Mouse (Mus musculus) hindbrain, embryonic 11.5 days (tissue): ENCODE data around the gene Cd109. TPM values are rescaled to one million over a fixed set of nuclear protein-coding genes. Genes with fewer than 3 reads are reported as not detected.

Experiments
- ATAC-seq: fragments of 200-750 bp; cut with Nextera tagmentation; 2 replicates; pipeline ENCODE4 v1.8.0; 2017; ENCODE audit warnings: mild to moderate bottlenecking, moderate TSS enrichment, moderate library complexity; ENCODE audit not compliant: low FRiP score
- DNase-seq: peaks from one replicate; pipeline ENCODE4 v3.0.0-alpha.2; 2015; ENCODE audit warnings: low spot score
- H3K27ac ChIP-seq: fragments of 300-500 bp; sonication (generic); 2 replicates; pipeline ENCODE4 v1.5.1; 2014; ENCODE audit warnings: mild to moderate bottlenecking, low read depth, low read length
- H3K27me3 ChIP-seq: fragments of 300-500 bp; sonication (generic); 2 replicates; pipeline ENCODE4 v1.6.1; 2014; ENCODE audit warnings: mild to moderate bottlenecking, low read length, moderate library complexity, mixed read lengths; ENCODE audit not compliant: control insufficient read depth, insufficient read depth
- H3K36me3 ChIP-seq: fragments of 300-500 bp; sonication (generic); 2 replicates; pipeline ENCODE4 v1.6.1; 2014; ENCODE audit warnings: mild to moderate bottlenecking, low read length, moderate library complexity, mixed read lengths; ENCODE audit not compliant: control insufficient read depth, insufficient read depth
- H3K4me1 ChIP-seq: fragments of 300-500 bp; sonication (generic); replicated peaks from 2 replicates; pipeline ENCODE4 v1.6.1; 2014; ENCODE audit warnings: low read length, mixed read lengths; ENCODE audit not compliant: control insufficient read depth, insufficient read depth
- H3K4me2 ChIP-seq: fragments of 300-500 bp; sonication (generic); replicated peaks from 2 replicates; pipeline ENCODE4 v1.6.1; 2014; ENCODE audit warnings: mild to moderate bottlenecking, low read depth, low read length
- H3K4me3 ChIP-seq: fragments of 300-500 bp; sonication (generic); 2 replicates; pipeline ENCODE4 v1.5.1; 2014; ENCODE audit warnings: low read depth, low read length
- H3K9ac ChIP-seq: fragments of 300-500 bp; sonication (generic); 2 replicates; pipeline ENCODE4 v1.6.1; 2014; ENCODE audit warnings: low read depth, low read length
- H3K9me3 ChIP-seq: fragments of 300-500 bp; sonication (generic); 2 replicates; pipeline ENCODE4 v1.6.1; 2016; ENCODE audit warnings: low read length; ENCODE audit not compliant: control insufficient read depth
- WGBS: fragments of 180-500 bp; shearing (Covaris S2); extraction: QIAGEN DNeasy Blood & Tissue Kit; methylation state at CpG from one replicate; pipeline ENCODE4 v1.1.7; 2014; 5-methylcytosine and 5-hydroxymethylcytosine counted together
- polyA plus RNA-seq: library from polyadenylated mRNA; unstranded; fragments of >200 nt; fragmentation: Nextera tagmentation; extraction: Ambion mirVana; gene quantifications from 2 replicates; pipeline ENCODE4 v1.2.1, GENCODE M21; 2014

The Cd109 gene
- polyA plus RNA-seq, 1 experiment from 2014 or later: 4.0 TPM

DNA sequence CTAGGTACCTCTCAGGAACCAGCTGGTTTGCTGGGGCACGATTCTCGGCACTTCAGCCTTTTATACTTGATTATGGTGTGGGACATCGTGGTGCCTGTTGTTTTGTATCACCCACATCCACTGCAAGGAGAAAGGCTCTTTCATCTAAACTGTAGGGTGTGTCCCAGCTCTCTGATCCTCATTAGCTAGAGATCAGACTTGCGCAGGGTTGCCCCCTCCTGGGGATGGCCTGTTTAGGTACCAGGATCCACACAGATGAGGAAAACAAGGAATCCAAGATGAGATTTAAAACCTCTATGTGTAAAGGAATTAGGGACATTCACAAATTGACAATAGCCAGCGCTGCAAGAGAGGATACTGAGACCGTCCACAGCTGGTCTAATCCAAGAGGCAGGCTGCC lies 14.6 kb downstream of the Cd109 start:
- Histone ChIP-seq H3K36me3 (no peaks in the 10 kb centered on the region), H3K9ac (no peak overlapping the region), H3K4me3 (no peak overlapping the region), H3K4me2 (no peak overlapping the region), H3K27ac (no peak overlapping the region), H3K27me3 (no peaks in the 10 kb centered on the region), H3K4me1 (no peaks in the 10 kb centered on the region), H3K9me3 (no peaks in the 10 kb centered on the region)
- ATAC-seq (no peak), DNase-seq (peak; percentile 6)
- 60% methylated on average over 6 of the region's 6 CpGs for WGBS

DNA sequence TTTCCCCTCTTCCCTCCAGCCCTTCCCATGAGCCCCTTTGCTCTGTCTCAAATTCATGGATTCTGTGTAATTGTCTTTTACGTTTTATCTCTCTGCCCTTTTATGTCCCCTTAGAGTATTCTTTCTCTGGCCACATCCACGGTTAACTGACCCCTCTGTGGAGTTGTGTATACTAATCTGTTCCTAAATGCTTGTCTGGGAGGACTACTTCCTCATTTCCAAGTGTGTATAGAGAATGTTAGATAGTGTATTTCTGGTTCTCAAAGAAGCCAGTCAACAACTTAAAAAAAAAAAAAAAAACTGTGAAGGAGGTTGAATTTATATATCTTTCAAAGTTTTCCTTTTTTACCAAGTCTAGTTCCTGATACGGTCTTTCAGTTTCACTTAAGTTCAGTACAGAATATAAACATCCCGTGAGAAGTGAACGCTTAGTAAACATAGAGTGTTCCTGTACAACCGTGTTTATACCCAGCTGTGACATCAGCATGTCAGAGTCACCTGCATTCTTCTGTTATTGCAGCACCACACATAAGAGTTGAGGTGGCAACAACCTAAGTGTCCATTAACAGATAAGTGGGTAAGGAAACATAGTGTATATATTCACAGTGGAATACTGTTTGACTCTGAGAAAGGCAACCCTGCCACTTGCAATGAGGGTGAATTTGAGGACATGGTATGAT lies 16.5 kb downstream of the Cd109 start:
- no peak for ATAC-seq
- Histone ChIP-seq H3K4me3 (no peak overlapping the region), H3K36me3 (no peaks in the 10 kb centered on the region), H3K27ac (no peak overlapping the region), H3K4me1 (no peaks in the 10 kb centered on the region), H3K9me3 (no peaks in the 10 kb centered on the region), H3K9ac (no peak overlapping the region), H3K27me3 (no peaks in the 10 kb centered on the region), H3K4me2 (no peak overlapping the region)
- no peak for DNase-seq
- 86% methylated on average over 6 of the region's 6 CpGs for WGBS

DNA sequence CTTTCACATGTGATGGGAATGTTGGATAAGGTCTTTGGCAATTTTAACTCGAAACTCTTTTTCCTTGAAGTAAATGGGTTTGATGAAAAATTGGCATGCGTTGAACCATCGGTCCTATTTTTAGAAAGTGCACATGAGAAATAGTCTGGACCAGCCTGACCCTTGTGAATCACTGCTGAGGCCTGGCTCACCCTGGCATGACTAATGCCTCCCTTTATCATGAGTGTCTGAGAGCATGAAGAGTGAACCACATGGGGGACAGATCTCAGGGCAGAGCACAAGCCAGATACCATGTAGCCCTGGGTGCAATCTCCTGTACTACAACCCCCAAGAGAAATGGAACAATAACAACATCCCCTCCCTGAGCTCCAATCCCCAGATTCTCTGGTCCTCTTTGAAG lies 18.6 kb downstream of the Cd109 start:
- 91% methylated on average over 3 of the region's 3 CpGs for WGBS
- no peaks in the 10 kb centered on the region for H3K27me3 ChIP-seq
- no peak for ATAC-seq

DNA sequence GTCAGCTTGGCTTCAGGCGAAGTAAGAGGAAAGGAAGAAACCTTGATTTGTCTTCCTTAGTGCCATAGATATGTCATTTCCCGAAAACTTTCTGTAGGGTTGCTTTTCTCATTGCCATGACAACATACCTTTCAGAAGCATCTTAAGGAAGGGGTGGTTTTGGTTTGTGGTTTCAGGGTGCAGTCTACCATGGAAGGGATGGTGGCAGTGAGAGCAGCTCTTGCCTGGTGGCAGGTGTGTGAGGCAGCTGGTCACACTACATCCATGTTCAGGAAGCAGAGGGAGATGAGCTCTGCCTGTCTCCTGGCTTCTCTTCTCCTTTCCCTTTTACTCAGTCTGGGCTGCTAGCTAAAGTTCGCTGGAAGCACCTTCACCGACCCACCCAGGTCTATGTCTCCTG lies 26.0 kb downstream of the Cd109 start:
- Histone ChIP-seq H3K27me3 (no peaks in the 10 kb centered on the region), H3K4me3 (no peak overlapping the region), H3K9ac (no peak overlapping the region), H3K9me3 (no peaks in the 10 kb centered on the region), H3K4me2 (no peak overlapping the region), H3K4me1 (no peaks in the 10 kb centered on the region), H3K36me3 (no peaks in the 10 kb centered on the region), H3K27ac (no peak overlapping the region)
- ATAC-seq: no peak
- 89% methylated on average over 4 of the region's 4 CpGs for WGBS
- no peak for DNase-seq

More for the DNA sequence above, 18.6 kb downstream of the Cd109 start:
- H3K4me2 ChIP-seq: no peak overlapping the region
- no peaks in the 10 kb centered on the region for H3K9me3 ChIP-seq
- H3K27ac ChIP-seq: no peak overlapping the region
- no peak overlapping the region for H3K4me3 ChIP-seq
- no peaks in the 10 kb centered on the region for H3K4me1 ChIP-seq
- no peak overlapping the region for H3K9ac ChIP-seq
- no peak for DNase-seq
- no peaks in the 10 kb centered on the region for H3K36me3 ChIP-seq

DNA sequence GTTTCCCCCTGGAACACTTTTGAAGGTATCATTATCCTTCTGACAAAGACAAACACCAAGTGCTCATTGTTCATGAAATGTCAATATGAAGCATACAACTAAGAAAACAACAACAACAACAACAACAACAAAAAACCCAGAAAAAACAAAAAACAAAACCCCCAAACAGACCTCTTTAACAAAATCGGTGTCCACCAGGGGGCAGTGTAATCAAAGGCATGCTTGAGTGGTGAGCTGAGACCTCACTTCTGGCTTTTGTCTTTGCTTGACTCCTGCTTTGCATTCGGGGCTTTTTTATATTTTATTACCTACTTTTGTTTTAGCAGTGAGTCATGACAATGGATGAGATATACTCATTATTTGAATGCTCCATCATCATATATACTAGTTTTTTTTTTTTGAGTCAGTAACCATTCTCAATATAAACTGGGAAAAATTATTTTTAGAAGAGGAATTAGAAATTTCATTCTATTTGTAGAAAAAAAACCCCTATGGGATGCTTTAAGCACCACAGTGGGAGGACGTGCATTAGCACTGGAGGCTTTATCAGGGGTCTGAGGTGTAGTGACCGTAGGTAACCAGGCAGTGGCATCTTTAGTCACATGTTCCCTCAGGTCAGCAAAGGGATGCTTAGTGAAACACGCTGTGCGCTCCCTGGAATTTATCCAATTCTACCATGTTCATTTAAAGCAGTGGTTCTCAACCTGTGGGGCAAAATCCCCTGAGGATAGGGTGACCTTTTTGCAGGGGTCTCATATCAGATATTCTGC lies 30.8 kb downstream of the Cd109 start:
- Histone ChIP-seq H3K4me3 (no peak overlapping the region), H3K27me3 (no peaks in the 10 kb centered on the region), H3K9me3 (no peaks in the 10 kb centered on the region), H3K4me1 (no peaks in the 10 kb centered on the region), H3K4me2 (no peak overlapping the region), H3K36me3 (no peaks in the 10 kb centered on the region), H3K27ac (no peak overlapping the region), H3K9ac (no peak overlapping the region)
- DNase-seq (peak; percentile 84), ATAC-seq (no peak; the same call in 1 of the 2 replicates)
- WGBS: 54% methylated on average over 6 of the region's 6 CpGs

DNA sequence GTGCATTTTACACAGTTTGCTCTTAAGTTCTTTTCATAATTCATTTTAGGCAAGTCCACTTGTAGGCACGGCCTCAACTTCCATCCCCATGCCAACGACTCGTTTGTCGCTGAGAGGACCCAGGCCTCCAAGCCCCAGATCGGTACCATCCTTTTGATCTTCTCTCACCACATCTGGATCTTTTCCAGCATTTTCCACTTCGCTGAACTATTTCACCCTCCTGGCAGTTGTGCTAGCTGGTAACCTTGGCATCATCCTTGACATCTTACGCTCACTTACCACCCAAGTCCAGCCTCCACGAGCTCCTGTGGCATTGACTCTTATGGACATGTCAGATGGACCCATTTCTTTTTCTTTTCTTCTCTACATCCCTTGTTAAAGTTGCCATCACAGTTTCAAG lies 33.3 kb downstream of the Cd109 start:
- 93% methylated on average over 8 of the region's 8 CpGs for WGBS
- no peaks in the 10 kb centered on the region for H3K4me1 ChIP-seq
- H3K4me3 ChIP-seq: no peak overlapping the region
- H3K9ac ChIP-seq: no peak overlapping the region
- H3K27me3 ChIP-seq: no peaks in the 10 kb centered on the region
- H3K9me3 ChIP-seq: no peaks in the 10 kb centered on the region
- ATAC-seq: no peak
- no peak overlapping the region for H3K27ac ChIP-seq
- no peaks in the 10 kb centered on the region for H3K36me3 ChIP-seq
- H3K4me2 ChIP-seq: no peak overlapping the region
- DNase-seq: no peak

DNA sequence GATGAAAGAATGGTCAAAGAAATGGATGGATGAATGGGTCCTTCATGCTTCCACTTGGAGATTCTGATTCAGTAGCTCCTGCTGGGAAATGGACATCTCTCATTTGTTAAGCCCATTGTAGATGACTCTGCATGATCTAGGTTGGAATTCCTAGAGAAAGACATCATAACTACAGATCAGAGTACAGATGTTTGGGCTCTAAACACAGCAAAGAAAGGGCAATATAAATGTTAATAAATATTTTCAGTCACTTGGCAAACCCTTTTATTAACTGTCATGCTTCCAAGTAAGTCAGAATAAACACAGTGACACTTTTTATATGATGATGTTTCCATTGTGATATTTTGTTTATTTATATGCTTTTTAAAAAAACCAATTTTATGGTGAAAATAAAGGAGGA lies 34.1 kb downstream of the Cd109 start:
- Histone ChIP-seq H3K36me3 (no peaks in the 10 kb centered on the region), H3K4me1 (no peaks in the 10 kb centered on the region), H3K9ac (no peak overlapping the region), H3K9me3 (no peaks in the 10 kb centered on the region), H3K27ac (no peak overlapping the region), H3K4me2 (no peak overlapping the region), H3K4me3 (no peak overlapping the region), H3K27me3 (no peaks in the 10 kb centered on the region)
- ATAC-seq (no peak), DNase-seq (no peak)

DNA sequence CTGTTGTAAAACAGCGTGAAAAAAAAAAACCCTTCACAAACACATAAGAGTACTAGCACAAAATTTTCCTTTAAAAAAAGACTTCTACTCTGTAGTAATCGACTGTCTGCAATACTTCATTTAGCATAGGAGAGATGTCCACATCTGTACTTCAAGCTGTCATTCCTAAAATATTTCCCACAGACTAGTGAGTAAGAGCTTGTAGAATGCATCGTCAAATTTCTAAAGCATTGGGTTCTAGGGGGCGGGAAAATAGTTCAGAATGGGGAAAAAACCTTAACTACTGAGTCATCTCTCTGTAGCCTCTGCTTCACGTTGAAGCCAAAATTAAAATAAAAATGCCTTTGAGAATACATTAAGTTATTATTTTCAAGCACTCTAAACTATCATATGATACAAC lies 42.2 kb downstream of the Cd109 start:
- no peaks in the 10 kb centered on the region for H3K27me3 ChIP-seq
- DNase-seq: no peak
- WGBS: 89% methylated on average over 5 of the region's 5 CpGs
- no peak overlapping the region for H3K27ac ChIP-seq
- ATAC-seq: no peak
- no peak overlapping the region for H3K4me3 ChIP-seq
- H3K9me3 ChIP-seq: no peaks in the 10 kb centered on the region
- H3K4me2 ChIP-seq: no peak overlapping the region
- no peaks in the 10 kb centered on the region for H3K36me3 ChIP-seq
- no peaks in the 10 kb centered on the region for H3K4me1 ChIP-seq
- H3K9ac ChIP-seq: no peak overlapping the region

DNA sequence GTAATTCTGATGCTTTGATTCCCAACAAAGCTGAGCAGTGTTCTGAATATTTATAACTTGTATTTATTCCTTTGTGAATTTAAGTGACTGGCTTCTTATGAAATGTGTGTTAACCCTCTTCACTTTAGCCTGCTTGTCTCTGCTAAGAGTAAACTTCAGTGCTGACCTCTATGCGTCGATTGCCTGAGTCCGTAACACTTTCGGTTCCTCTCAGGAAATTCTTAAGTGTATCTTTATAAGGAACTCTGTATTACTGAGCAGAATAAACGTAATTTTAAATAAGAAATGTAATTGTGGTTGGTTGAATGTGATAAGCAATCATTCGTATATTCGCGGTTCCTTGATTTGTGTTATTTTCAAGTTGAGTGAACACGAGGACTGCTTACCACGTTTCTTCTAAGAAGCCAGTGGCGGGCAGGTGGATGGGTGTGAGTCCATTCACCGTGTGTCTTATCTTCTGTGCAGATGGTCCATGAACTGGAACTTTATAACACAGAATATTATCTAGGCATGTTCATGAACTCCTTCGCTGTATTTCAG lies 56.2 kb downstream of the Cd109 start:
- Histone ChIP-seq H3K27ac (no peak overlapping the region), H3K9me3 (no peaks in the 10 kb centered on the region), H3K27me3 (no peaks in the 10 kb centered on the region), H3K4me2 (no peak overlapping the region), H3K4me1 (no peaks in the 10 kb centered on the region), H3K4me3 (no peak overlapping the region), H3K9ac (no peak overlapping the region), H3K36me3 (no peaks in the 10 kb centered on the region)
- ATAC-seq: no peak
- DNase-seq: no peak
- 88% methylated on average over 13 of the region's 13 CpGs for WGBS
